Mouse (Mus musculus) left cerebral cortex, adult 9 months (tissue): ENCODE results near the gene Hmbs.
"Not testable (repeated sequence)": the region's sequence is repeated elsewhere in the genome, so short reads cannot be mapped to it uniquely, and the experiment has no call there.

Experiments
- DNase-seq, 2 experiments: peaks; one replicate each; pipeline ENCODE4 v3.0.0; 2022; ENCODE audit warnings: low spot score in 2 of 2

Gene Hmbs

GRCm38 (mm10) chr9:44343781-44344421 is at the start of gene Hmbs:
TSS of gene Hmbs (minus strand) at chr9:44344228.
- peak; percentile 75 to 87 for DNase-seq

- peak in 1 of 2 experiments; percentile 65 for DNase-seq
Observed at GRCm38 (mm10) chr9:44391466-44391865, 47.4 kb upstream of the Hmbs start.

- no peak for DNase-seq
Observed at GRCm38 (mm10) chr9:44389273-44389672, 45.2 kb upstream of the Hmbs start.

GRCm38 (mm10) chr9:44387221-44387620 is 43.2 kb upstream of the Hmbs start:
- DNase-seq, result no peak

- DNase-seq, result no peak
Observed at GRCm38 (mm10) chr9:44384596-44384995, 40.6 kb upstream of the Hmbs start.

GRCm38 (mm10) chr9:44379862-44380261 is 35.8 kb upstream of the Hmbs start:
- DNase-seq, result no peak

GRCm38 (mm10) chr9:44379054-44379834 is 35.2 kb upstream of the Hmbs start, which contains the start of gene Hyou1:
TSS of gene Hyou1 (plus strand) at chr9:44379490.
- peak; percentile 97 to 99 for DNase-seq

GRCm38 (mm10) chr9:44378153-44378730 is 34.2 kb upstream of the Hmbs start:
- no peak for DNase-seq

GRCm38 (mm10) chr9:44377335-44377734 is 33.3 kb upstream of the Hmbs start:
- not testable (repeated sequence) for DNase-seq

- no peak for DNase-seq
Observed at GRCm38 (mm10) chr9:44376141-44376540, 32.1 kb upstream of the Hmbs start.

GRCm38 (mm10) chr9:44373386-44373785 is 29.4 kb upstream of the Hmbs start:
- DNase-seq, result no peak

GRCm38 (mm10) chr9:44364480-44364879 is 20.5 kb upstream of the Hmbs start:
- DNase-seq, result no peak

- DNase-seq, result not testable (repeated sequence)
Observed at GRCm38 (mm10) chr9:44361931-44362330, 17.9 kb upstream of the Hmbs start.

- DNase-seq, result peak; percentile 78 to 95
Observed at GRCm38 (mm10) chr9:44361190-44361917, 17.3 kb upstream of the Hmbs start, which contains the start of gene Vps11. TSS of gene Vps11 (minus strand) at chr9:44361670.

- no peak for DNase-seq
Observed at GRCm38 (mm10) chr9:44357207-44357606, 13.2 kb upstream of the Hmbs start.

- DNase-seq, result no peak
Observed at GRCm38 (mm10) chr9:44353142-44353541, 9.1 kb upstream of the Hmbs start.

GRCm38 (mm10) chr9:44352337-44352736 is 8.3 kb upstream of the Hmbs start:
- no peak for DNase-seq

GRCm38 (mm10) chr9:44351396-44351795 is 7.4 kb upstream of the Hmbs start:
- DNase-seq, result no peak

- DNase-seq, result no peak
Observed at GRCm38 (mm10) chr9:44348546-44348945, 4.5 kb upstream of the Hmbs start.

GRCm38 (mm10) chr9:44347621-44348020 is 3.6 kb upstream of the Hmbs start:
- no peak for DNase-seq

- DNase-seq, result no peak
Observed at GRCm38 (mm10) chr9:44347166-44347565, 3.1 kb upstream of the Hmbs start.
